Comparison of ENCODE assay signal across 8 mouse cellular contexts in the genomic region with DNA sequence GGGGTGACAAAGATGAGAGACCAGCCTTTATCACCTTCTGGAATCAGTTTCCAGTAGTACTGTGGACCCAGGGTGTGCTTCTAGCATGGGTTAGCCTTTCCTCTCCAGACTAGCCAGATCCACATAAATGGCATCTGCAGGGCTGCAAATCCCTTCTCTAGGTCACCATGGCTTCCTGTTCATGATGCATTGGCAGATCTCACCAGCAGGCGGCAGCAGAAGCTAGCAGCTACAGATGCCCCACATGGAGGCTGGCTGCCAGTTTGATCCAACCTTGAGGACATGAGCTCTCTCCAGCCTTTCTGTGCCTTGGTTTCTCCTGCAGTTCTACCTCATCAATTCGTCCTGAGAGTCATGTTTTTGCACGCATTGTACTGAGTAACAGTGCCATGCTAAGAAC. TPM values are rescaled to one million over a fixed set of nuclear protein-coding genes. Genes with fewer than 3 reads are reported as not detected.
DNase-seq lines count a peak whose midpoint lies in the region; ATAC-seq and TF ChIP-seq lines count a peak whose summit lies in the region.

No protein-coding gene starts in this region.

- peak; percentile 80 to 93 for TF ChIP-seq CTCF in CH12.LX (conservative IDR thresholded peaks at IDR 0.05 in 1 of 2, IDR thresholded peaks at IDR 0.05 in 1 of 2; ENCODE audit: low read depth in 2 of 2, low read length in 2 of 2)

- in situ Hi-C loops in CH12.LX (cut with MboI; ENCODE audit: low pct_ligation_motif_present, low pct_unique_long_range_greater_than_20kb, low sequenced_read_pairs), result no loop called here

- dilution Hi-C loops in CH12.LX (cut with MboI; ENCODE audit: extremely low pct_ligation_motif_present, extremely low pct_unique_long_range_greater_than_20kb, low sequenced_read_pairs), result no loop called here

- no peak overlapping the region for H3K9ac ChIP-seq in CH12.LX (ENCODE audit: insufficient read depth, low read depth)
- H3K9ac ChIP-seq in lung, embryonic 16.5 days (ENCODE audit: low read length), result no peak overlapping the region

- peak; percentile 80 for DNase-seq in CH12.LX (ENCODE audit: extremely low read depth)
- DNase-seq in heart, embryonic 10.5 days (ENCODE audit: low spot score), result peak; percentile 84
- peak; percentile 50 to 81 for DNase-seq in layer of hippocampus, adult 8-10 months (ENCODE audit: low spot score in 2 of 2)
- DNase-seq in right cerebral cortex, postnatal 4 days, result peak; percentile 73

- no peak overlapping the region for H3K4me3 ChIP-seq in CH12.LX (replicated peaks in 1 of 3; ENCODE audit: low read depth in 2 of 3, low read length in 2 of 3, poor library complexity in 1 of 3)
- H3K4me3 ChIP-seq in heart, embryonic 10.5 days, result no peak overlapping the region
- H3K4me3 ChIP-seq in lung, embryonic 16.5 days (ENCODE audit: low read length), result no peak overlapping the region

- H3K27ac ChIP-seq in CH12.LX (ENCODE audit: insufficient read depth, low read depth), result no peak overlapping the region
- H3K27ac ChIP-seq in heart, embryonic 10.5 days, result no peak overlapping the region
- H3K27ac ChIP-seq in lung, embryonic 16.5 days (ENCODE audit: low read length), result no peak overlapping the region

- H3K79me2 ChIP-seq in CH12.LX (replicated peaks; ENCODE audit: control insufficient read depth, extremely low read depth, insufficient read depth, poor library complexity, severe bottlenecking), result no peaks in the 10 kb centered on the region

- TF ChIP-seq EP300 in CH12.LX (IDR thresholded peaks at IDR 0.05; ENCODE audit: low read length), result no peak

- TF ChIP-seq POLR2A in CH12.LX (IDR thresholded peaks at IDR 0.05; ENCODE audit: low read depth, low read length), result no peak

- TF ChIP-seq RAD21 in CH12.LX (IDR thresholded peaks at IDR 0.05; ENCODE audit: low read depth, low read length), result peak; percentile 72

- H3K4me1 ChIP-seq in CH12.LX (ENCODE audit: control insufficient read depth in 1 of 2, insufficient read depth in 2 of 2), result no peaks in the 10 kb centered on the region
- peaks cover 3% of the 10 kb centered on the region; the same call in 1 of the 2 replicates for H3K4me1 ChIP-seq in heart, embryonic 10.5 days
- H3K4me1 ChIP-seq in lung, embryonic 16.5 days (replicated peaks; ENCODE audit: control insufficient read depth, insufficient read depth, low read length), result no peaks in the 10 kb centered on the region

- H3K9me3 ChIP-seq in CH12.LX (replicated peaks; ENCODE audit: low read length), result no peaks in the 10 kb centered on the region
- H3K9me3 ChIP-seq in heart, embryonic 10.5 days, result no peaks in the 10 kb centered on the region
- H3K9me3 ChIP-seq in lung, embryonic 16.5 days (ENCODE audit: control insufficient read depth, low read length), result no peaks in the 10 kb centered on the region

- peak; percentile 57 for ATAC-seq in activated CD4-positive, CD25-positive, alpha-beta regulatory T cell, adult 4 months
- peak; percentile 88 for ATAC-seq in common myeloid progenitor, adult 5-6 weeks (replicated peaks; ENCODE audit: low read depth, poor library complexity, severe bottlenecking)
- peak; percentile 41; the same call in 1 of the 2 replicates for ATAC-seq in lung, embryonic 16.5 days (ENCODE audit: low read depth)
- ATAC-seq in inflammation-experienced regulatory T-cells, adult 6 months, result no peak

- H3K27me3 ChIP-seq in CH12.LX (replicated peaks), result no peaks in the 10 kb centered on the region
- H3K27me3 ChIP-seq in heart, embryonic 10.5 days (ENCODE audit: insufficient read depth, poor library complexity, severe bottlenecking), result no peaks in the 10 kb centered on the region
- no peaks in the 10 kb centered on the region for H3K27me3 ChIP-seq in lung, embryonic 16.5 days (ENCODE audit: control insufficient read depth, insufficient read depth, low read depth, low read length)

- H3K36me3 ChIP-seq in CH12.LX (replicated peaks in 1 of 2; ENCODE audit: control insufficient read depth in 1 of 2, insufficient read depth in 1 of 2, low read length in 1 of 2), result peaks cover 0 to 51% of the 10 kb centered on the region in 2 experiments
- no peaks in the 10 kb centered on the region for H3K36me3 ChIP-seq in heart, embryonic 10.5 days
- H3K36me3 ChIP-seq in lung, embryonic 16.5 days (ENCODE audit: control insufficient read depth, insufficient read depth, low read length), result no peaks in the 10 kb centered on the region

- H3K4me2 ChIP-seq in CH12.LX (ENCODE audit: insufficient read depth, low read depth, poor library complexity, severe bottlenecking), result no peak overlapping the region
- no peak overlapping the region for H3K4me2 ChIP-seq in lung, embryonic 16.5 days (ENCODE audit: low read depth, low read length)

- WGBS in heart, embryonic 10.5 days, result 24% methylated on average over 3 of the region's 3 CpGs
- 29% methylated on average over 3 of the region's 3 CpGs for WGBS in lung, embryonic 16.5 days

TF ChIP-seq in CH12.LX, 34 proteins besides CTCF, POLR2A, EP300 and RAD21:
- TF ChIP-seq MAX (IDR thresholded peaks at IDR 0.05; ENCODE audit: low read length) (peak; percentile 16; the same call in 1 of the 2 replicates), TBP (conservative IDR thresholded peaks at IDR 0.05; ENCODE audit: low read depth, low read length) (no peak), TCF12 (IDR thresholded peaks at IDR 0.05; ENCODE audit: low read depth, low read length) (no peak), ELF1 (IDR thresholded peaks at IDR 0.05; ENCODE audit: low read depth, low read length) (peak; percentile 33; the same call in 1 of the 2 replicates), USF1 (IDR thresholded peaks at IDR 0.05; ENCODE audit: low read depth, low read length) (no peak), SMC3 (IDR thresholded peaks at IDR 0.05; ENCODE audit: low read depth, low read length) (peak; percentile 76), MYC (IDR thresholded peaks at IDR 0.05; ENCODE audit: low read depth, low read length) (peak; percentile 68; the same call in 1 of the 2 replicates)

RNA-seq across cellular contexts. Expression of gene Rbp1, which starts 13.6 kb away (rescaled TPM):
- total RNA-seq in CH12.LX (2012; rRNA removed) (0.04 TPM in 1 of 2 replicates, not detected in the other), CH12.LX (2014; rRNA removed) (not detected in 2 replicates)
- polyA plus RNA-seq in CH12.LX (2012; ENCODE audit: insufficient read length, low read depth), result 0.12 TPM in 1 of 2 replicates, not detected in the other
- under 1 TPM in 1 of 2 experiments, not detected in 1; 0.33 TPM for polyA plus RNA-seq in activated CD4-positive, CD25-positive, alpha-beta regulatory T cell, adult 4 months (2017; shearing (Covaris generic))
- 2.9 and 3.9 TPM in 2 replicates for total RNA-seq in common myeloid progenitor, adult 5-6 weeks (2017)
- 25.6 and 46.6 TPM in 2 replicates for polyA plus RNA-seq in heart, embryonic 10.5 days (2016; fragmentation: Nextera tagmentation; extraction: Ambion mirVana)
- 1 to 10 TPM; 4.7 to 7.3 (median 5.7) TPM for total RNA-seq in layer of hippocampus, adult 8-10 months (2022)
- polyA plus RNA-seq in lung, embryonic 16.5 days (2015; fragmentation: Nextera tagmentation; extraction: Ambion mirVana), result 96.5 and 102 TPM in 2 replicates
- not detected for polyA plus RNA-seq in inflammation-experienced regulatory T-cells, adult 6 months (2017; shearing (Covaris generic))

Comparison
In these comparisons a context has a peak if more than half of its experiments do, and no peak if none do; other contexts are left out.
1. RNA of gene Rbp1, which starts 13.6 kb away (polyA plus RNA-seq): 96.5 to 102 TPM in lung, embryonic 16.5 days and 25.6 to 46.6 TPM in heart, embryonic 10.5 days; 0.33 TPM in activated CD4-positive, CD25-positive, alpha-beta regulatory T cell, adult 4 months, not detected in inflammation-experienced regulatory T-cells, adult 6 months and 0.12 TPM in CH12.LX; every median in the first group is over 10 times any median in the second.
2. Peak in every context shown above with its lines, with median percentiles within 50 percentile points of each other: DNase-seq.